Mouse (Mus musculus): ENCODE measurements around the gene Nup54.

Gene Nup54

DNA sequence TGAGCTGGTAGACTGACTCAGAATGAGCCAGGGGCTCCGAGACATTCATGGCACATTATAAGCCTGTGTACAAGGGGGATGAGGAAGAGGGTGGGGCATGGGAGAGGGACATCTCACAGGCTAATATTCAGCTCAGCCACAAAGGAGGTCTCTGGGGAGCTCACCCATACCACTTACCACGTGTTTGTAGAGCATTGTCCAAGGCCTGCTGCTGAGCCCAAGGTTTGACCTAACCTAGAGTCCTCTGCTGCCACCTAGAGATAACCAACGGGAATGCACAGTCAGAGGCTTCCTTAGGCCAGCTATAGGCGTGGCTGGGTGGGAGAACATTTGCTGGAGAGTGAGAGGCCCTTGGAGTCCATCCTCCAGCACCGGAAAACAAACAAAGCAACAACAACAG, 36.9 kb downstream of the Nup54 start:
- no peaks in the 10 kb centered on the region for H3K36me3 ChIP-seq (ENCODE audit: control insufficient read depth, insufficient read depth, low read length, poor library complexity, severe bottlenecking)
- H3K27me3 ChIP-seq (ENCODE audit: control insufficient read depth, insufficient read depth, low read length, poor library complexity, severe bottlenecking), result no peaks in the 10 kb centered on the region
- DNase-seq (ENCODE audit: low read depth, low spot score), result peak; percentile 86

DNA sequence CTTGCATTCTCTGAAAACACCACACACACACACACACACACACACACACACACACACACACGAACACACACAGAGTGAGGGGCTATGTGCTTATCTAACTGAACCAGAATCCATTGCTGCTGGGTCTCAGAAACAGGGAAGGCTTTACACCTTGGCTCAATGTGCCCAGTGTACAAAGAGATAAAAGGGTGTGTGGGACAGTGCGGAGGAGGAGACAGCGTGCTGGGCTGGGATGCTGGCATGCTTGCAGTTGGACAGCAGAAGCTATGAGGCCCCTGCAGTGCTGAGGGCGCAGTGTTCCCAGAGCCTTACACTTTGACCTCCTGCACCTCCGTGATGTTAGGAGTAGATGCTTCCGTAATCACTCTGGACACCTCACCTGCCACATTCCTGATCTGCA, 38.5 kb downstream of the Nup54 start:
- no peaks in the 10 kb centered on the region for H3K27me3 ChIP-seq (ENCODE audit: control insufficient read depth, insufficient read depth, low read length, poor library complexity, severe bottlenecking)
- DNase-seq (ENCODE audit: low read depth, low spot score), result no peak
- H3K36me3 ChIP-seq (ENCODE audit: control insufficient read depth, insufficient read depth, low read length, poor library complexity, severe bottlenecking), result no peaks in the 10 kb centered on the region

DNA sequence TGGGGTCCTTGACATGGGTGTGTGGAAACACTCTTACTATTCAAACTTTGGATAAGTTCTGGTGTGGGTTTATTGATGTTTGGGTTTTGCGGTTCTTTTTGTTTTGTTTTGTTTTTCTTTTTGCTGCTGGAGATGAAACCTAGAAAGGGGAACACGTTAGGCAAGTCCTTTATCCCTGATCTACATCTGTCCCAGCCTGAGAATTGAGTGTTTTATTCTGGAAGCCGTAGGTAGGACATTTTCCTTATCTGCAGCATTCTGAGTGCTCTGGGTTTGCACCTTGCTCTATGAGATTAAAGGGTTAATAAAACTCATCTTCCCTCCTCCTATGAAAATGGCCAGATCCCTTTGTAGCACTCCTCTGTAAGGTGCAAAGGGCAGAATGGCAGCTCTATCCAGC, 39.3 kb downstream of the Nup54 start:
- H3K36me3 ChIP-seq (ENCODE audit: control insufficient read depth, insufficient read depth, low read length, poor library complexity, severe bottlenecking), result no peaks in the 10 kb centered on the region
- DNase-seq (ENCODE audit: low read depth, low spot score), result no peak
- no peaks in the 10 kb centered on the region for H3K27me3 ChIP-seq (ENCODE audit: control insufficient read depth, insufficient read depth, low read length, poor library complexity, severe bottlenecking)

DNA sequence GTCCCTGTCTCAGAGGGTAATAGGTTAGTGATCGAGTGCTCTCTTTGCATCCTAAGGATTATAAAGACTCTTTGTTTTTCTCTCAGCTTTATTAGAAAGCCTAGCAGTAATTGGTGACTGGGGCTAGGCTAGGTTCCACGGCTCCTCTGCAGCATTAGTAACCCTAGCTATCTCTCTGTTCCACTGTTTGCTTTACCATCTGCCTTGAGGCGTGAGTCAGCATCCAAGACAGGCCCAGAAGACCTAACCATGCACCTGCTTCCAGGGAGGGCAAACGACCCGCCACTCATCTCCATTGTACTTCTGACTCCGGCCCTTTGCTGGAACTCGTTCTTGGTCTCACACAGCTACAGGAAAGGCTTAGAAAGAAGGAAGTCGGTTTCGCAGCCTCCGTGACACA, 41.2 kb downstream of the Nup54 start:
- no peaks in the 10 kb centered on the region for H3K36me3 ChIP-seq (ENCODE audit: control insufficient read depth, insufficient read depth, low read length, poor library complexity, severe bottlenecking)
- DNase-seq (ENCODE audit: low read depth, low spot score), result no peak
- no peaks in the 10 kb centered on the region for H3K27me3 ChIP-seq (ENCODE audit: control insufficient read depth, insufficient read depth, low read length, poor library complexity, severe bottlenecking)

DNA sequence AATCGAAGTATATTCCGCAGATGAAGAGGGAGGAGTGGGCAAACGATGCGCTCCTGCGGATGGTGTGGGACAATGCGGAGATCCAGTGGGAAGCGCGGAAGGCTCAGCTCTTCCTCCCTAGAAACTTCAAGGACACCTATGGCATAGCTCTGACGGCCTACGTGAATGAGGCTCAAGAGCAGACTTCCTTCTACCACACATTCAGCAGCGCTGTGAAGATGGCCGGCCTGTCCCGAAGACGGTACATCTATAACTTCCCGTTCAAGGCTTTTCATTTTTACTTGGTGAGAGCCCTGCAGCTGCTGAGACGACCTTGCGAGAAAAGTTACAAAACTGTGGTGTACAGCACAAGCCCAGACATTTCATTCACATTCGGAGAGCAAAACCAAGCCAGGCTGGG, 42.5 kb downstream of the Nup54 start:
- H3K27me3 ChIP-seq (ENCODE audit: control insufficient read depth, insufficient read depth, low read length, poor library complexity, severe bottlenecking), result no peaks in the 10 kb centered on the region
- no peaks in the 10 kb centered on the region for H3K36me3 ChIP-seq (ENCODE audit: control insufficient read depth, insufficient read depth, low read length, poor library complexity, severe bottlenecking)
- peak; percentile 41 for DNase-seq (ENCODE audit: low read depth, low spot score)

DNA sequence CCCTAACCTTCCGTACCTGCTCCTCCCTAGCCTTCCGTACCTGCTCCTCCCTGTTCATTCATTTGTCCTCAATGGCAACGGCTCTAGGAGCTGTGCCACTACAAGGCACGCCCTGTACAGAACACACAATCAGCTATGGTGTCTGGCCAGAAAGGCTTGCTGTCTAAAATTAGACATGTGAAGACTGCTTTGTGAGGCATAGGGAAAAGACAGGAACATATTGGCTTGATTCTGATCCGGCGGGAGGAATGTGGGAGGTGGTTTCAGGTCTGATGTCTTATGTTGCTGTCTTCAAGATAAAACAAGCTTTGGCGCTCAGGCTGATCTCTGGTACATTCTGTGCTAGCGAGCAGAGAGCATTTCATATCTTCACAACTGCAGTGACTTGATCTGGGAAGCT, 44.4 kb downstream of the Nup54 start:
- Histone ChIP-seq H3K36me3 (ENCODE audit: control insufficient read depth, insufficient read depth, low read length, poor library complexity, severe bottlenecking) (no peaks in the 10 kb centered on the region), H3K27me3 (ENCODE audit: control insufficient read depth, insufficient read depth, low read length, poor library complexity, severe bottlenecking) (no peaks in the 10 kb centered on the region; the same call in 1 of the 2 replicates)
- DNase-seq (ENCODE audit: low read depth, low spot score), result no peak

DNA sequence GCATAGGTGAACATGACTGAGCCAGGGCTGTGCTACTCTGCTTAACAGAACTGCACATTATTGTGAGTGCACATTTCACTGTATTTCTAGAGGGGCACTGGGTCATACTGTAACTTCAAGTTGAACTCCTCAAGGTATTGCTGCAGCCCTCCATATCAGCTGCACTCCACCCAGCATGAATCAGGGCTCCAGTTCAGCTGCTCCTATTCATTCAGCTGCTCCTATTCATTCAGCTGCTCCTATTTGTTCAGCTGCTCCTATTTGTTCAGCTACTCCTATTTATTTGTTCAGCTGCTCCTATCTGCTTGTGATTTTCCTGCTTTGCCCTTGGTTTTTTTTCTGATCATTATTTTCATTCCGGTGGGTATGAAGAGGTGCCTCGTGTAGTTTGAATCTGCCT, 45.0 kb downstream of the Nup54 start:
- DNase-seq (ENCODE audit: low read depth, low spot score), result no peak
- no peaks in the 10 kb centered on the region for H3K36me3 ChIP-seq (ENCODE audit: control insufficient read depth, insufficient read depth, low read length, poor library complexity, severe bottlenecking)
- no peaks in the 10 kb centered on the region; the same call in 1 of the 2 replicates for H3K27me3 ChIP-seq (ENCODE audit: control insufficient read depth, insufficient read depth, low read length, poor library complexity, severe bottlenecking)

DNA sequence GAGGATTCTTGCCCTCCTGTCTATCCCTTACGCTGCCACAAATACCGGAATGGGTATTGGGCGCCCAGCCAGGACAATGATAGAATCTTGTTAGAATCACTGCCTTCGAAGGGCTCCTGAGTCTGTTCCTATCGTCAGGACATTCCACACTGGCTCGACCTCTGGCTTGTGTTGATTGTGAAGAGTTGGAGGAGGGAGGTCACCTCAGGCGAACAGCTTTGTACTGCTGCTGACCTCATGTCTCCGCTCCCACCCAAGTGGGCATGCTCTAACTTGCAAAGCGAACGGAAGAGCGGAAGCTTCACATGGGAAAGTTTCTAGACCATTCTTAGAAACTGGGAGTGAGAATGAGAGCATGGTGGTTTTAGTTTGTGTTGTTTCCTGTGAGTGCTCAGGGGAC, 47.6 kb downstream of the Nup54 start:
- DNase-seq (ENCODE audit: low read depth, low spot score), result no peak
- Histone ChIP-seq H3K36me3 (ENCODE audit: control insufficient read depth, insufficient read depth, low read length, poor library complexity, severe bottlenecking) (no peaks in the 10 kb centered on the region), H3K27me3 (ENCODE audit: control insufficient read depth, insufficient read depth, low read length, poor library complexity, severe bottlenecking) (no peaks in the 10 kb centered on the region; the same call in 1 of the 2 replicates)

DNA sequence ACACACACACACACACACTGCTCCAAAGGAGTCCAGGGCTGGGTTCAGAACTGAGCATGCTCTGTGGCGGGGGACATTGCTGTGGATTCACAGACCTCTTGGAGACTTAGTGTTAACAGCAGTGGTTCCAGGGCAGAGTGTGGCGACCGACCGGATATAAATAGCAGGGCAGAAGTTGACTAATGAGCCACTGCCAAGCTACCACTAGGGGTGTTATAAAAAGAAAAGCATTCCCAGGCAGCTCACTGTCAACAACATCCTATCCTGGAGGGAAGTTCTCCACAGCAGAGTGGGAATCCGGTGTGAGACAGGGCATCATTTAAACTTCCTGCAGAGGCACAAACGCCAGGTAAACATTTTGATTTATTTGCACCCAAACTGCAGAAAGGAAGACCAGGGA, 48.4 kb downstream of the Nup54 start:
- no peaks in the 10 kb centered on the region for H3K36me3 ChIP-seq (ENCODE audit: control insufficient read depth, insufficient read depth, low read length, poor library complexity, severe bottlenecking)
- no peak for DNase-seq (ENCODE audit: low read depth, low spot score)
- no peaks in the 10 kb centered on the region; the same call in 1 of the 2 replicates for H3K27me3 ChIP-seq (ENCODE audit: control insufficient read depth, insufficient read depth, low read length, poor library complexity, severe bottlenecking)

DNA sequence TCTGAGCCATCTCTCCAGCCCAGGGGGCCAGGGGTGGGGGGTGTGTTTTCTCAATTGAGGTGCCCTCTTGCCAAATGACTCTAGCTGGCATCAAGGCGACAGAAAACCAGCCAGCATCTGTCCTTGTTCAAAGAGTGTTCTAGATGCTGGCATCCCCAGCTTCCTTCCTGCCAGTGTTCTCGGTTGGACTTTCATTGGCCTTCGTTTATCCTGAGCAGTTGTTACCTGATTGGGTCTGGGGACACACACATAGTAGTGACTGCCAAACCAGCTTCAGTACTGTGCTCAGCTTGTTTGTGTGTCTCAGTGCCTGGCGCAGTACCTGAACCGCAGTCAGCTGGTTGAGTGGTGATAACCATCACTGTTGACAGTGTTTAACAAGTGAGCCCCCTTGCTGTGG, 48.9 kb downstream of the Nup54 start:
- DNase-seq (ENCODE audit: low read depth, low spot score), result no peak
- H3K27me3 ChIP-seq (ENCODE audit: control insufficient read depth, insufficient read depth, low read length, poor library complexity, severe bottlenecking), result no peaks in the 10 kb centered on the region; the same call in 1 of the 2 replicates

DNA sequence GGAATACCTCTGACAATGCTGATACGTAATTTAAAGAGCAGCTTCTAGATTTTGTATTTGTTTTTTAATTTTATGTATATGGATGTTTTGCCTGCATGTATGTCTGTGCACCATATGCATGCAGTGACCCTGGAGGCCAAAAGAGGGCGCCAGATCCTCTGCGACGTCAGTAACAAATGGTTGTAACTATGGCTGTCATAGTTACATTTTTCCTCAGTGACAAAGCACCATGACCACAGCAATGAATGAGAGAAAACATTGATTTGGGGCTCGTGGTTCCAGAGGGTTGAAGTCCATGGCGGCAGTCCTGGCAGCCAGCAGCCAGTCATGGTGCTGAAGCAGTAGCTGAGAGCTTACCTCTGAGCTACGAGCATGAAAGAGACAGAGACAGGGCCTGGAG, 50.2 kb downstream of the Nup54 start:
- Histone ChIP-seq H3K36me3 (ENCODE audit: control insufficient read depth, insufficient read depth, low read length, poor library complexity, severe bottlenecking) (no peaks in the 10 kb centered on the region), H3K27me3 (ENCODE audit: control insufficient read depth, insufficient read depth, low read length, poor library complexity, severe bottlenecking) (no peaks in the 10 kb centered on the region; the same call in 1 of the 2 replicates)
- DNase-seq (ENCODE audit: low read depth, low spot score), result peak; percentile 59

More for the DNA sequence above, 48.9 kb downstream of the Nup54 start:
- no peaks in the 10 kb centered on the region for H3K36me3 ChIP-seq (ENCODE audit: control insufficient read depth, insufficient read depth, low read length, poor library complexity, severe bottlenecking)

DNA sequence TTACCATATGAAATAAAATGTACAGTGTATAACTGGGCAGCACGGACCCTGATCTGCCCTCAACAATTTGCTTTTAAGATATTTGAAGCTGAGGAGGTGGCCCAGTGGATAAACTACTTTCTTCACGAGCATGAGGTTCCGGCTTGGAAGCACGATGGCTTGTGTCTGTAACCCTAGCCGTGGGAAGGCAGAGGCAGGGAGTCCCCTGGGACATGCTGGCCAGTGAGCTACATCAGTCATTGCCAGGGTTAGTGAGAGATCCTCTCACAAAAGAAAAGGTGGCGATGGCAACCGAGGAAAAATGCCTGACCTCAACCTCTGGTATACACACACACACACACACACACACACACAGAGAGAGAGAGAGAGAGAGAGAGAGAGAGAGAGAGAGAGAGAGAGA, 51.3 kb downstream of the Nup54 start:
- no peaks in the 10 kb centered on the region for H3K36me3 ChIP-seq (ENCODE audit: control insufficient read depth, insufficient read depth, low read length, poor library complexity, severe bottlenecking)
- no peak for DNase-seq (ENCODE audit: low read depth, low spot score)
- no peaks in the 10 kb centered on the region; the same call in 1 of the 2 replicates for H3K27me3 ChIP-seq (ENCODE audit: control insufficient read depth, insufficient read depth, low read length, poor library complexity, severe bottlenecking)

DNA sequence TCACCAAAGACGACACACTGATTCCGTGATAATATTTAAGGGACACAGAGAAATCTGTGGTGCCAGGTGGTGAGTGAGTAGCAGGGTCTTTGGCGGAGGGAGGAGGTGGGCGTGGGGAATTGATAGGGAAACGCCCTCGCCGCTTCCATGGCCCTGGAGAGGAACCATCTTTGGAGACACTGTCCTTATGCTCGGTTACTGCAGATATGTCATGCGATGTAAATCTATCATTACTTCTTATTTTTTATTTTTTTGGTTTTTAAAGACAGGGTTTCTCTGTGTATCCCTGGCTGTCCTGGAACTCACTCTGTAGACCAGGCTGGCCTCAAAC, 52.7 kb downstream of the Nup54 start:
- no peak for DNase-seq (ENCODE audit: low read depth, low spot score)
- Histone ChIP-seq H3K27me3 (ENCODE audit: control insufficient read depth, insufficient read depth, low read length, poor library complexity, severe bottlenecking) (no peaks in the 10 kb centered on the region; the same call in 1 of the 2 replicates), H3K36me3 (ENCODE audit: control insufficient read depth, insufficient read depth, low read length, poor library complexity, severe bottlenecking) (no peaks in the 10 kb centered on the region)

DNA sequence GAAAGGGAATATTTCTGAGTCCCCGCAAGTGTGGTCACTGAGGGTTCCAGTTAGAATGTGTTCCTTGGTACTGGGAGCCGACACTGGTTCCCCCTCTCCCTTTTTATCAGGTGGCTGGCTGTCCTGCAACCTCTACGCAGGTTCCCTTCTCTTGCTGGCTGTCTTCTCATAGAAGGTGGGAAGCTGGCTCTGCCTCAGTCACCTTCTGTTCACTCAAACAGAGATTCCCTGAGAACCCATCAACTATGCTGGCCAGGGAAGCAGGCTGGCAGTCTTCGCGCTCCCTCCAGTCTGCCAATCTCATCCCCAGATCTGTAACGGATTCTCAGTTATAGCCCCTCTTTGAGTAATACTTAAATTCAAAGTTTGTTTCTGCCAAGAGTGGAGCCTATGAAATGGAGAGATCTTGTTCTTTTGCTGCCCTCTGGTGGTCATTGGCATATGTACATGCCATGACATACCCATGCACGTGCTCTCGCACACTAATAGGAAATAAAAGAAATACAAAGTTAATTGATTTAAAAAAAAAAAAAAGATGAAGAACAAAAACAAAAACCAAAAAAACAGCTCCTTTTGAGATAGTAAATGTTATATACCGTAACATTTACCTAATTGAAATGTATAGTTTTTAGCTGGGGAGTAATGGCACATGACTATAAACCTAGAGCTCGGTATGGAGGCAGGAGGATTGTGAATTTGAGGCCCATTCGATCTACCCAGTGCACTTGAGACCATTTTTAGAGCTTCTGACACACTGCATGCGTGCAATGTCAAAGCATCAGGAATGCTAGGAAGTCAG, 53.3 kb downstream of the Nup54 start:
- Histone ChIP-seq H3K27me3 (ENCODE audit: control insufficient read depth, insufficient read depth, low read length, poor library complexity, severe bottlenecking) (no peaks in the 10 kb centered on the region; the same call in 1 of the 2 replicates), H3K36me3 (ENCODE audit: control insufficient read depth, insufficient read depth, low read length, poor library complexity, severe bottlenecking) (no peaks in the 10 kb centered on the region)
- peak; percentile 91 for DNase-seq (ENCODE audit: low read depth, low spot score)

DNA sequence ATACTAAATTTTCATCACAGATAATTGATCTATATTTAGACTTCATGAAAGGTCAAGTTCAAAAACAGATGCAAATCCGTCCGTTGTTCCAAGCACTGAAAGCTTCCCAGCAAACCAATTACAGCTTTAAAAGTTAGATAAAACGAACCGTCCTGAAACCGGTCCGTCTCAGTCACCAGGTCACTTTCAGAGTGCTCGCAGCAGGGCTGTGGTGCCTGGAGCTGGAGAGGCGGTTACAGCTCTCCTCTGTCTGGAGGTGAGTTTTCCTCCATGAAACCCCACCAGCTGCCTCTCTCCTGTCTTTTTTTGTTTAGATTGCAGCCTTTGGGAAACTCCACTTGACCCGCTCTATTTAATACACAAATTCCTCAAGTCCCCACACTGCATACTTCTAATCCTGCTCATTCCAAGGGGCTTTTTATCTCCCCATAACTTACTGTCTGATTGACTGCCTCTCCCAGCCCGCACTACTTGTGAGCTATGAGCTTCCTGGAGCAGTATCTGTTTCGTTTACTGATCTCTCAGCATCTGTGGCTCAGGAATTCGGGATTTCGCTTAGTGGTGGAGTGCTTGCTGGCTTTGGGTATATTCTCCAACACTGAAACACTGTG, 58.1 kb downstream of the Nup54 start:
- H3K36me3 ChIP-seq (ENCODE audit: control insufficient read depth, insufficient read depth, low read length, poor library complexity, severe bottlenecking), result no peaks in the 10 kb centered on the region

More for the DNA sequence above, 58.1 kb downstream of the Nup54 start:
- no peaks in the 10 kb centered on the region; the same call in 1 of the 2 replicates for H3K27me3 ChIP-seq (ENCODE audit: control insufficient read depth, insufficient read depth, low read length, poor library complexity, severe bottlenecking)
- DNase-seq (ENCODE audit: low read depth, low spot score), result no peak

All from splenic B cell, adult 2 months (primary cell).